Mouse (Mus musculus) embryo, embryonic 10.5 days (tissue): ENCODE measurements at regions not wholly inside any gene's neighbourhood (a gene's known extent, or its start where the extent isn't known, plus 50 kb on each side); places are given as distances from the start of the nearest gene placed in this dataset.

Experiments used
- DNase-seq: peaks from one replicate; pipeline ENCODE4 v3.0.0-alpha.2; 2015; ENCODE audit warnings: low spot score

DNA sequence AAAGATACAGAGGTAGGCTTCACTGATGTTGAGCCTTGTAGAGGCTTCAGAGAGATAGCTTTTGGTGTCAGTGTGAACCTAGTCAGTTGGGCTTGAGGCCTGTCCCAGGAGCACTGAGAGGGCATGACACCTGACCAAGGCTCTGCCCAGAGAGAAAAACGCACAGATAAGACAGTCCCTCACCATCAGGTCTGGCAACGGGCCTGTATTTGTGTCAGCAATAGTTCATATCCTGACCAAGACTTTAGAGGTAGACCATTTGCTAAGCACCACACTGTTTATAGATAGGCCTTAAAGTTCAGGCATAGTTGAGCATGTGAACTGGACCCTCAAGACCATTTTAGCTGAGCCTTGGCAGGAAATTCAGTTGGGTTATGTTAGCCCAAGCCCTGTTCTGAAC lies 60.4 kb upstream of the C2cd4b start:
- DNase-seq, result no peak

DNA sequence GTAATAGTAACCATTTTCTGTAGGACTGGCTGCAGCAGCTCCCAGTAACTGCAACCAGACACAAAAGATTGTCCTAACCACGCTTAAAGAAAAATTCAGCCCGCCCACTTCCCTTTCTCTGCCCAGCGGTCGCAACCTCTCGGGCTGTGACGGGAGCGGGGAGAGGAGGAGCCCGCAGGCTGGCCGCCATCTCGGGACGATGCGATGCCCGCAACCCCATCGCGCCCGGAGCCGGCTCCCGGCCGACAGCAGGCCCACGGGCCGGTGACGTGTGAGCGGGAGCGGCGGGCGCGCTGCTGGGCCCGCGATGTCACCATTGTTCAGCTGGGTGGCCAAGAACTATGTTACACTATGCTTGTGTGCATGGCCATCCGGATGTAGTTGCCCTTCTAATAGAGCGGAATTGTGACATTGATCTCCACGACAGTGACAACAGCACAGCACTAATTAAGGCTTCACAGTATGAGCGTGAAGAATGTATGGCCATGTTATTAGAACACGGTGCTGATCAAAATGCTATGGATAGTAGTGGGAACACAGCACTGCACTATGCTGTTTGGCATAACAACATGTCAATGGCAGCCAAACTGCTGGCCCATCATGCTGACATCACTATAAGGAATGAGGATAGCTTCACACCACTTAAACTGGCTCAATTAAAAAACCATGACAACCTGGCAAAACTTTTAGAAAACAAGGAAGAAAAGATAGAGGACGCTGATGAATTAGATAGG lies 59.2 kb upstream of the C2cd4b start:
- DNase-seq, result peak; percentile 75

DNA sequence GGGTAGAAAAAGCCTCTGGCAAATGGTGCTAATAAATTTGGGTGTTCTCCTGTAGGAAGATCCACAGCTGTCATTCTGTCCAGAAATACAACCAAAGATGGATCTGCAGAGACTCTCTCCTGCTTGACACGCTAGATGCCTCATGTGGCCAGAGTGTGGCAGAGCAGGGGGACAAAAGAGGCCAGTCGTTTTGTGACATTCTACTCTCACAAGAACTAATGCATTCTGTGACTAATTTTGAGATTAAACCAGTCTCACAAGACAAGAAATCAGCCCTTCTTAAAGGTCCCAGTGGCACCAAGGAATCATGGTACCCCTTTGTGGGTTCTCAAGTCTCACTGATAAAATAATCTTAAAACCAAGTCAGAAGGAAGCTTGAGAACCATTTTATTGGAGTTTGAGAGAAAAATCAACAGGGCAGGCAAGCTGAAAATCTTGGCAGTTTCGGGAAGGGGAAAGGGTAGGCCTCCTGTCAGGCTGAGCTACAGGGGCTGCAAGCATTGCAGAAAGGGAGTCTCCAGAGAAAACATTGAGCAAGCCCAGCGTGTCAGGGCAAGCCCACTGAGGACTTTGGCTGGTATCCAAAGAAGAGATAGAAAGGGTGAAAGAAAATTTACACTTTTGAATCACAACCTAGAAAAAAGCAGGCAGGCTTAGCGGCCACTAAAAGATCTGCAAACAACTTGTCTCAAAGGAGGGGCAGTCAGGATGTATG lies 50.8 kb upstream of the C2cd4b start:
- no peak for DNase-seq
